Mouse (Mus musculus) gastrocnemius, adult 18-20 months (tissue): Measurements from ENCODE around the gene Gtse1. TPM values are rescaled to one million over a fixed set of nuclear protein-coding genes. Genes with fewer than 3 reads are reported as not detected.
"Not testable (repeated sequence)": the region's sequence is repeated elsewhere in the genome, so short reads cannot be mapped to it uniquely, and the experiment has no call there.

Experiments
- DNase-seq: peaks from one replicate; pipeline ENCODE4 v3.0.0; 2021; ENCODE audit warnings: low spot score
- long read RNA-seq, 2 experiments: library from polyadenylated mRNA; stranded (forward); transcript quantifications; one replicate each; pipeline ENCODE4 v2.0.0; 2021
- total RNA-seq, 2 experiments: library from RNA; stranded (reverse); gene quantifications; 2 replicates each; pipeline ENCODE4 v1.2.3; 2021

Gtse1 gene
- total RNA-seq: under 1 TPM; 0.07 to 0.09 TPM
- long read RNA-seq, experiment 1: 0 reads
- long read RNA-seq, experiment 2, partial matches to known transcripts: 0 of 1 reads
- long read RNA-seq, experiment 2, other reads (novel, unspliced or antisense): 1 of 1 reads

DNA sequence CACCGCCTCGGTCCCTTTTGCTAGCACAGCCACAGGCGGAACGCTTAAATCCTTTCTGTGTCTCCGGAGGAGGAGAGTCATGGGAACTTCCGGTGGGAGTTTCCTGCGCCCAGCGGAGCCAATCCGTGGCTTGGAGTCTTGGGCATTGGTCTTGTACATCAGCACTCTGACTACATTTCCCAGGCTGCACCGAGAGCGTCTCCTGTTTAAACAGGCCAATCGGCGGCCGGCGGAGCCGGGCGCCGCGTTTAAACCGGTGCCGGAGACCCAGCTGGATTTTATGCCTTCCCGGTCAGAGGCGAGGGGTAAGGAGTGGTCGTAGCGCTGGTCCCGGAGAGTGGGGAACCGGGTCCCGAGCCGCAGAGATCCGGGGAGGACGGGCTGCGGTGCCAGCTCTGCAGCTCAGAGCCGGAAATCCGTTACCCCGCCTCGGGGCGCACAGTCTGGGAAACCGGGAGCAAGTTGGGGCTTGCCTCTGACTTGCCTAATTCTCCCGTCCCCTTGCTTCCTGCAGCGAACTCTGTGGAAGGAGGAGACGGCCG lies at the start of gene Gtse1:
TSS of gene Gtse1 (plus strand) at position 256 of the 542 bp plus-strand sequence.
- DNase-seq: peak; percentile 96

DNA sequence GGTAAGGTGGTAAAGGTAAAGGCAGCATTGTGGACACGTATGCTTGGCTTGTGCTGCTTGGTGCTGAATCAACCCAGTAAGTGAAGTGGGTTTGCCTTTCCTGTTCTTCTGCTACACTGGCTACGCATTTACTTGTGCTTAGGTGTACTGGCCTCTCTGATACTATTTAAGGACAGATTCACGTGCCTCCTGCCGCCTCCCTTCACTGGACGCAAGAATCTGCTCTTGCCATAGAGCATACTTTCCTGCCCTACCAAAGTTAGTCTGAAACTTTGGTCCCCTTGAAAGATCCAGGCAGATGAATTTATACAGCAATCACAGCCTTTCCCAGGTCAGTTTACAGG lies 49.1 kb upstream of the Gtse1 start:
- DNase-seq: no peak

DNA sequence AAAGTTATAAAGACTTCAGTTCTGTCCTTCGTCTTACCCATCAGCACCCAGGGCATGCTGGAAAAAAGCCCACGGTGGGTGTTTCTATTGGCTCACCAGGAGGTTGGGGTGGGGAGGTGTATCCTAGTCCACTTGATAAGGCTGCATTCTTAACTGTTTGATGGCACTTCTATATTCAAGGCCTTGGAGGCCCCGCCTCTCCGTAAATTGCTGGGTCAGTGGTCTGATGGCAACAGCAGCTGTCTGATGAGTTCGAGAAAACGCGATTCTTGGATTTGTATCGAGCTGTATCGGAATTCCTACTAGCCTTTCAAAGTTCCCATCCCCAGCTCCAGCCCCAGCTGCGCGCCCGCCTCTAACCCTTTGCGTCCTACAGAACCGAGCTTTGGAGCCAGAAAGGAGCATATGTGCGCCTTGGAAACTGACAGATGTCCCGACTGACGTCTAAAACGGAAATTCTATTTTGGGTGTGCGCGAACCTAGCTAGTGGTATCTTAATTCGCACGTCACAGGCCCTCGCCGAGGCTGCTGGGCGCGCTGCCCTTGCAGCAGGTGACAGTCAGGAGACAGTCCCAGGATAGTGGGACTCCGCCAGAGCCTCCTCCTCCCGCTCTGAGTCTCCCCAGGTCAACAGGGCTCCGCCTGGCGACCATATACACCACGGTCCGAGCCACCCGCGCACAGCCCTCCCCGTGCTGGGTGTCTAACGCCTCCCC lies 48.6 kb upstream of the Gtse1 start:
- DNase-seq: peak; percentile 91

DNA sequence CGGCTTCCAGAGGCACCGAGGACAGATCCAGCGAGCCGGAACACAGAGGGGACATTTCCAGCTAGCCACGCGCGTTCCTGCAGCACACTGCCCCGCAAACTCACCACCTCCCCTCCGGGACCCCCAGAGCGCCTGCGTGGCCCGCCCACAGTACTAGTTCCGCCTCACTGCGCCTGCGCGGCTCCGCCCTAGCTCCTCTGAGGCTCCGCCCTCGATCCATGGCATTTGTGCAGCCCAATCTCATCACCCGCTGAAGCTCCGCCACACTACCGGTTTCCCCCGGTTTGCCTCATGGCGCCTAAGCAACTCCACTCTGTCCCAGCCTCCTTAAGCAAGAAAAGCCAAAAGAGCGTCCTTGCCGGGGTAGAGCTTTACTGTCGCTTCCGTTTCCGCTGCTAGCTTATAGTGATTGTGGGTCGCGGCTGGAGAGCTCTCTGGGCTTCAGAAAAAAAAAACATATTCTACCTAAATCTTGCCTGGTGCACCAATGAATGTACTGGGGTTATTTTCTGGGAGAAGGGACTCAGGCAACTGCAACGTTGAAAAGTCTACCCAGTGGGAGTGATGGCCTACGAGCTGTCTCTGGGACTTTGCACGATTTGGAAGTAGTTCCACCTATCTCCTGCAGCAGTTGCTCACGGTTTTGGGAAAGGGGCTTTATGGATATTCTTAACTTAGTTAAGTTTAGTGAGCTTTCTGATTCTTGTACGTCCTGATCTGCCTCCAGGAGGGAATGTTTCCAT lies 47.8 kb upstream of the Gtse1 start, which contains the start of gene Cdpf1:
TSS of gene Cdpf1 (minus strand) at position 163 of the 743 bp plus-strand sequence.
- peak; percentile 99 for DNase-seq

DNA sequence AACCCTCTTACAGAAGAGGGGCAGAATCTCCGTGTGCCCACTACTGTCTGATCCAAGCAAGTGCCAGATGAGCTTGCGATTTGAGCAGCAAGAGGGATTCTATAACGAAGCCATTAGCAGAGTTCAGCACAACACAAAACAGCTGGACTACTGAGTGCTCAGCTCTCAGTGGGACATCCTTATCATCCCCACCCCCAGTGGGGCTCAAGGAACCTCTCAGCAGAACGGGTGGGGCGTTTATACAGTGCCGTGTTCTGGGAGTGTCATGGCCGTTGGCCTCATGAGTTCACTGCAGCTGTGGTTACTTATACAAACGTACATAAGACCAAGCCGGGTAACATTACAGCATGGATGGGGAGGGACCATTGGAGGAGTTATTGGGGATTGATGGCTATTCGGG lies 46.1 kb upstream of the Gtse1 start:
- no peak for DNase-seq

DNA sequence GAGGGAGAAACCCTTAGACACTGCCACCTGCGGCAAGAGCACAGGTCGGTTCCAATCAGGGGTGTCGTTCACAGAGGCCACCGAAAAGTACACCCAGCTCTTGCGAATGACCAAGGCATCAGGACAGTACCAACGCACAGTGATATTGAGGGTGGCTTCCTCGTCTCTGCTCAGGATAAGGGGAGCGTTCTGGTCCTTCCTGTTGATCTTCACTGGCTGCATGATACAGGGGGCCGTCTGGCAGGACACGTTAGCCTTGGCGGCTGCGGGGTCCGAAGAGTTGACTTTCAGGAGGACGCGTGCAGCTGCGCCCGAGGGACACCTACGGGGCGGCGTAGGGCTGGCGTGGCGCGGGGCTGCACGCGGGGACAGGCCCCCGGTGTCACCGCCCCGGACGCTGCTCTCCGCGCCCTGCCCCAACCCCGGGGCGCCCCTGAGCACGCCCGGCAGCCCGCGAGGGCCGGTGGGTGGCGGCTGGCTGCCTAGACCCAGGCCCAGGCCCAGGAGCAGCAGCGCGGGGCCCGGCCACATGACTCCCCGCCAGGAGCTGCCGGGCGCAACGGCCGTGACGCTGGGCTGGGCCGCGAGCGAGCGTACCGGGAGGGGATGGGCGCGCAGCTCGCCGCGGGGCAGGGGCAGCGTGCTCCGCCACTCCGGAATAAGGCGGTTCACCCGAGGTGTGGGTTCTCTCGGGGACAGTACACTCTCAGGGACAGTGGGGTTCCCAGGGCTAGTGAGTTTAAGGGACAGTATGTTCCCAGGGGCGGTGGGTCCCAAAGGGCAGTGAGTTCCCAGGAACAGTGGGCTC lies 38.1 kb upstream of the Gtse1 start, which contains the start of gene Pkdrej:
TSS of gene Pkdrej (minus strand) at position 532 of the 808 bp plus-strand sequence.
- DNase-seq: peak; percentile 24

DNA sequence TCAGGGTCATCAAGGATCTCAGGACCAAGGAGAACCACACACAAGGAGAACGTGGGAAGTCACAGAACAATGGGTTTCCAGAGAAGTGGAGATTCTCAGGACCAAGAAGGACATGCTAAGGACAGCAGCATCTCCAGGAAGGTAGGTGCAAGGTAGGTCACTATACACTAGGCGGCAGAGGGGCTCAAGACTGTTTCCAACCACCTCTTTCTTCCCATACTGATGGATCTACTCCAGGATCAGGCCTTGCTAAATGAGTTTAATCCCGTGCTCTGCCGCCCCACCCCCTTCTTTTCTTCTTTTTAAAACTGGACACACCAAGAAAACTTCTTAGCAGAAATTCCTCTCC lies 37.6 kb upstream of the Gtse1 start:
- DNase-seq: no peak

DNA sequence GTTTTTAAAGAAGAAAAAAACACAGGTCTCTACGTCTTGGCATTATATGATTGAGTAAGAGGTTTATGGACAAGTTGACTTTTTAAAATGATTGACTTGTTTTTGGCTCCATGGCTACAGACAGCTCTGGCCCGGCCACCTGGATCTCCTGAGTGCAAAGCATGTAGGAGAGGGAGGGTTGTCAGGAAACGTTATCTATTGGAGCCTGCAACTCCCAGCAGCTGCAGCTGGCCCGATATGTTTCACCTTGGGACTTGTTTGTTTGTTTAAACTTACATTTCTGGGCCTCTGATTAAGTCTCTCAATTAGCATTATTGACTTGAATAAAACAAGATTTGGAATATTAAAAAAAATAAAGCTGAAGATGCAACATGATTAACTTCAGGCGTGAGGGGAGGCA lies 32.9 kb upstream of the Gtse1 start:
- DNase-seq: no peak

DNA sequence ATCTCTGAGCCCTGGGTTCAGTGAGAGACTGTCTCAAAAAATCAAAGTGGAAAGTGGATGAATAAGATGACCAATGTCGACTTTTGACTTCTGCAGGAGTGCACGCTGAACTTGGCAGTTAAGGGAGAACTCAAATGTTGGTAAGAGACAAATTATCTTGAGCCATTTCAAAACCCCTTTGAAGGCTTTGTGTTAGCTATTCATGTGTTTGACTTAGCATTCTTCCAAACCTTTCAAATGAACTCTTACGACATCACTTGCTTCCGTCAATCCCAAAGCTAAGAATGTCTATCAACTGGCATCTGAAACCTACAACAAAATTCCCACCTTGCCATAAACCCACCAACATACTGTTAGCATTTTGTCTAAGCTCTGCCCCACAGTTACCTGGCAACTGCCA lies 31.5 kb upstream of the Gtse1 start:
- DNase-seq: no peak

DNA sequence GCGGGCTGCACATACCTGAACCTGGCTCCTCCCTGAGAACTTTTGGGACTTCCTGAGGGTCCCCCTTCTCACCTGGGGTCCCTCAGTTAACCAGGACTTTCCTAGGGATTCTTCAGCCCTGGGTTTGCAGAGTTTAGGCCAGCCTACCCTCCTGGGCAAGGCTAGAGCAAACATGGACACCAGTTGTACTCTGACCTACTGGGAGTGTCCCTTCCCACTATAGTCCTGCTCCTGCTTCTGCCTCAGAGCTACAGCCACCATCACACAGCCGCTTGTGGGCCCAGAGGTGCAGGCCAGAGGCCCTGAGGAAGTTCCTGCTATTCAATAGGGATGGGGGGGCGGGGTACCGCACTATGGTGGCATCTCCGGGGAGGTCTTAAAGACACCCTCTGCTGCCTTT lies 30.1 kb upstream of the Gtse1 start:
- DNase-seq: no peak

DNA sequence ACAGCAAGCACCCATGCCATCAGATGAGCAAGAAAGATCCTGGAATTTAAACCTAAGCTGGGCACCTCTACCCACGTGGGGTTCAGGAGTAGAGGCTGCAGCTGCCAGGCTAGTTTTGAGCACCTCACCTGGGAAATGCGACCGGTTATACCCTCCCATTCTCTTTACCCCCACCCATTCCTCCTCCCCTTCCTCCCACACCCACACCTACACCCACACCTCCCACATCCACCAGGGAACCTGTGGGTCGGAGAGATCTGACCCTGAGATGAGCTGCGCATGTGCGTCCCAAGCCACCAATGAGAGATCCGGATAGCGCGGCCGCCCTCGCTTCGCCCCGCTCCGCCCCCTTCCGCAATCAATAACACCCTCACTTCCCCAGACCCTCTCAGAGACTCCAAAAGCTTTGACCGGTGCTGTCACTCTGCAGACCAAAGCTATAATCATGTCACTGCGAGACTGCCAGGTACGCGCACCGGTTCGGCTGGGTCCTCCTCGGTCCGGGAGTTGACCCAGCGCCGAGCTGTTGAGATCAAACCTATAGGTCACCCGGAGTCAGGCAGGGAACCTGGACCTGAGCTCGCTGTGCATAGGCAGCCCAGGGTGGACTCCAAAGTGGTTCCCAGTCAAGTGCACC lies 27.5 kb upstream of the Gtse1 start, which contains the start of gene Ttc38:
TSS of gene Ttc38 (plus strand) at position 353 of the 637 bp plus-strand sequence.
- DNase-seq: peak; percentile 82

DNA sequence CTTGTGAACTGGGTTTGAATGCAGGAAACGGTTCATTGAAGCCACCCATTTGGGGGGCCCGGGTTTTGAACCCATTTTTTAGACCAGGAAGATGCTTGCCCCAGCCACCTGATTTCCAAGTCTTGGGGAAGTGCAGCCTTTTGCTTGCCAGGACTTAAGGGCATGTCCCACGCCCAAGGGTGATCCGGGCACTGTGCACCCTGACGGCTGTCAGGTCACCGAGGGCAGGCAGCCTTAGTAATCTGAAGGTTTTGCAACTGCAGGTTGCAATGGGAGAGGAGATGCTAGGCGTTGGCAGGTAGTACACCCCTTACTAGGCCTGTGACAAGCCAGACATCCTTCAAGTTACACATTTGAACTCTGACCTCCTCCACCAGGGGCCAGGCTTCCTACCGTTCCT lies 26.9 kb upstream of the Gtse1 start:
- no peak for DNase-seq

DNA sequence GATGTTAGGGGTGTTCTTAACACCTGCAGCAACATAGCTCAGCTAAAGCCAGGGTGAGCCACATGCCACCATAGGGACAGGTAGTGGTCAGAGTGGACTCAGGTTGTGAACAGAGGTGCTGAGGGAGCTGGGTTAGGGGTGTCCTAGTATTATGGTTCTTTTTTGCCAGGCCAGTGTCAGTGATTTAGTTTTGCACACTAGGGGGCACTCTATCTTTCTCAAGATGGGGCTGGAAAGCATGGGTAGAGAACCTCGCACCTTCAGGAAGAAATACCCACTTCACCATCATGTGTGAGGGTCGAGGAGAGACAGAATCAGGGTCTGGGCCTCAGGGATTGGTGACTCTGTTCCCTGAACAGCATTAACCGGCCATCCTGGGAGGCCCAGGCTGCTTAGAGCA lies 24.2 kb upstream of the Gtse1 start:
- no peak for DNase-seq

DNA sequence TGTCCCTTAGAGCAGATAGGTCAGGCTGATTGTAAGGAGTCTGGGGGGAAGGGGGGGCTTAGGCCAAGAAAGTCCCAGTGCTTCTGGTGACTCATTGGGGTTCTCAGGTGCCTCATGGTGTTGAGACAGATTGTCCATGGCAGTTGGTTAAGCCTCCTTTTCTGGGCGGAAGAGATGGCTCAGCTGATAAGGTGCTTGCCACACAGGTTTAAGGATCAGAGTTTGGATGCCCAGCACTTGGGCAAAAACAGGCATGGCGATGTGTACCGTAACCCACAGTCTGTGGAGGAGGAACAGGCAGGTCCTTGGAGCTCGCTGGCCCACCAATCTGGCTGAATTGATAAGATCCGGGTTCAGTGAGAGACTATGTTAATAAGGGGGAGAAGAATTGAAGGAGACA lies 22.7 kb upstream of the Gtse1 start:
- no peak for DNase-seq

DNA sequence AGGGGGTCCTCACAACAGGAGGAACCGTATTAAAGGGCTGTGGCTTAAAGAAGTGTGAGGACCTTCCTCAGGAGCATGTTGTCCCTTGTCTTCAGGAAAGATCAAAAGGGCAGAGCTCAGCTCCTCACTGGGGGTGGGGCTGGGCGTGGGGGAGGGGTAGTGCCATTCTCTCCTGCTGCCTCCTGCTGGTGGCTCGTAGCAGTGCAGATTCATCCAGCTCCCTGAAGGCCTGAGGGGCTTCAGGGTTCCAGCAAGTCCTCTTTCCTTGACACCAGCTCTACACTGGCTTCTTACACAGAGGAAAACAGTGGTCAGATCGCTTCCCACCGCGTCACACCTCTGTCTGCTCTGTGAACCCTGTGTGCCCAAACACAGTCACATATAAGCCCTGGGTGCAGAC lies 18.6 kb upstream of the Gtse1 start:
- no peak for DNase-seq

DNA sequence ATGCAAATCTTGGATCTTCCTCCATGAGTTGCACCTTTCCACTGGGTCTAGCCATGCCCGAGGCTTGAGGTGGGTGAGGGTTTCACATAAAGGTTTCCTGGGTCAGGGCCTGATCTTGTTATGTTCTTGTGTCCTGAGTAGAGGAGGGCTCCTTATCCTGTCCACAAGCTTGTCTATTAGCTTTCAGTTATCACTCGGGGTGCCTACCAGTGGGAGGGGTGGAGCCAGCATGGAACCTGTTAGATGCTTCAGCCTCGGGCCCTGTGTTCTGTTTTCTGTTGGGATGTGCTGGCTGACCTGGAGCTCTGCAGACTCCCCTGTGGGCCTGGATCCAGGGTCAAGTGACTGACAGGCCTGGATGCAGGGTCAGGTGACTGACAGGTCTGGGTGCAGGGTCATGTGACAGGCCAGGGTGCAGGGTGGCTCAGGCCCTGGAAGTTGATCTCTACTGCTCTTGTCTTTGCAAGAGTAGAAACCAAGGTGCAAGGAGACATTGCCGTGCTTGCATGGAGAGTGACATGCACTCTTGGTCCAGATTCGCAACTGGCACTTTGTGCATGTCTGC lies 17.7 kb upstream of the Gtse1 start:
- DNase-seq: peak; percentile 8

DNA sequence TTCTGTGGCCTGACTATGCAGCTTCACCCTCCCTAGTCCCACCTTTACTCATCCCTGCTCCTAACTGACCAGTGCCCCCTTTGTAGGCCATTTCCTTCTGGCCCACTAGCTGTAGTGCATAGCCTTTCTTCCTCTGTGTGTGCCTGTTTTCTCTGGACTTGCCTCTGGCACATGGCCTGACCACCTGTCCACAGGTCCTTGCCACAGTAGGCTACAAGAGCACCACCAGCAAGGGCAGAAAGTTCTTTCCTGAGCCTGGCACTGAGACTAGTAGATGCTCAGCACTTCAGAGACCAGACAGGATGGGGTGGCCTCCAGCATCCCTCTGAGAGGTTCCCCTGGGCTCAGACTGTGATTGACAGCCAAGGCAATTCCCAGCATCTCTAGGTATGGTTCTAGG lies 14.5 kb upstream of the Gtse1 start:
- no peak for DNase-seq

DNA sequence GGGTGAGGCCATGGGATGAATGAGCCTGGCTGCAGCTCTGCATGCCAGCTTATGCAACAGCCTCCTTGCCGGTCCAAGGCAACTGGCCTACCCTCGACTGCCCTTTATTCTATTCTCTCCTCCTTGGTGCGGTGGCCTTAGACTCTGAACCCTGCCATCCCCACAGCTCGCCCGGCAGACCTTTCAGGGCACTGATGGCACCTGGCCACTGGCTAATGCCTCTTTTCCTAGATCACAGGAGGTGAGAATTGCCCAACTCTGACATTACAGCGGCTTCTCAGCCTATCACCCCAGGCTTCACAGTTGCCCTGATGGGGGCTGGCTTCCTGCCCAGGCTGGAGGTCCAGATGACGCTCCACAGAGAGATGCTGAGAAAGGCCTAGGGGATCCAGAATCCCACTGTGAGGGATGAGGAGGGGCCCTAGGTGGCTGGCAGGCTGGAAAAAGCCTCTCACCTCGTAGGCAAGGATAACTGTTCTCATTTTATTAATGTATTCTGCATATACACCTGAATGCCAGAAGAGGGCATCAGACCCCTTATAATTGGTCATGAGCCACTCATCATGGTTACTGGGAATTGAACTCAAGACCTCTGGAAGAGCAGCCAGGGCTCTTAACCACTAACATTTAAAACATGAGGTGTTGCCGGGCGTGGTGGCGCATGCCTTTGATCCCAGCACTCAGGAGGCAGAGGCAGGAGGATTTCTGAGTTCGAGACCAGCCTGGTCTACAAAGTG lies 7.7 kb upstream of the Gtse1 start:
- DNase-seq: no peak

DNA sequence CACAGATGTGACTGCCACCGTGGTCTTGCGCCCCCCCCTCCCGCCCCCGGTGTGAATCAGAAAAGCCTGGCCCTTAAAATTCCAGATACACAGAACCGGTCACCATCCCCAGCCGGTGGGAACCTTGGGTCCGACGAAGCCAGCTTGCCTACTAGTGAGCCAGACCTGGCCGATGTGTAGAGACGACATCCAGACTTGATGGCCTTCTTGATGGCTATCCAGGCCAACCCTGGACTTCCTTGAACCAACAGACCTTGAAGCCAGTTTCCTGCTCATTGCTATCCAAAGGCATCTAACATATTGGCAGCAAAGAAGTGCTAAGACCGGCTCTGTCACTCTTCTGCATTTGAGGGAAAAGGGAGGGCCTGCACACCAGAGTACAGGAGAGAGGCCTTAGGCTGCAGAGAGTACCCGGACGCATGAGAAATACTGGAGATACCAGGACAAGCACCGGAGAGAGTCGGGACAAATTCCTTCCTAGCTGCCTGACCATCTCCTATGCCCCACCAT lies 510 bp upstream of the Gtse1 start:
- DNase-seq: no peak

DNA sequence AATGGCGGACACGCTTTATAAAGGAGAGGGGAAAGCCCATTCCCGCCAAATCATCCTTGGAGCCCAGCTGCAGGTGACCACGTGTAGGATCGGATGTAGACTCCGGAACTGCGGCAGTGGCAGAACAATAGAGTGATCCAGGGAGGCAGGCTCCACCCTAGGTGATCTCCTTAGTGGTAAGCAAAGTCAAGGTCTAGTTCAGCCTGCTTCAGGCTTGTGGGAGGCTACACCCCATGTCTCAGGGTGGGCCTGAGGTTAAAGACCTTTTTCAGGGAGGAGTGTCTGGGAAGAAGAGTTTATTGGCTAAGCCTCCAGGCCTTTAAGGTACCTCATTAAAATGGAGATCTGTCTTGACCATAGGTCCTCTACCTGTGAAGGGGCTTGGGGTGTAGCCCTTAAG lies 6.4 kb downstream of the Gtse1 start:
- DNase-seq: not testable (repeated sequence)
